Mouse (Mus musculus) MEL (cell line): ENCODE measurements around the gene Lcn2. TPM values are rescaled to one million over a fixed set of nuclear protein-coding genes. Genes with fewer than 3 reads are reported as not detected.

ENCODE experiments used
- polyA plus RNA-seq, 2 experiments: library from polyadenylated mRNA; stranded (reverse) in 1 of 2; unstranded in 1 of 2; fragments of >175 nt in 1 of 2; fragments of >200 nt in 1 of 2; gene quantifications; 2 replicates each; pipeline versions ENCODE4 v1.2.1 to v1.2.4; 2012; ENCODE audit warnings: low replicate concordance in 2 of 2, low read depth in 1 of 2; ENCODE audit not compliant: insufficient read length in 2 of 2, insufficient read depth in 1 of 2, missing spikeins in 1 of 2
- total RNA-seq: library from RNA; depleted of rRNA; stranded (reverse); fragments of 300-350 nt; gene quantifications from 2 replicates; pipeline ENCODE4 v1.2.3, GENCODE M21; 2012; rRNA removed

Gene Lcn2
- total and polyA plus RNA-seq, 3 experiments = not detected

Other genes starting within 250 kb of the Lcn2 start
- gene Prrc2b, start 237.2 kb downstream of the Lcn2 start, total RNA-seq = 14.8 and 18.4 TPM in 2 replicates
- gene Prrc2b, start 237.2 kb downstream of the Lcn2 start, polyA plus RNA-seq = 10 to 100 TPM; 42.2 to 42.9 TPM
- 30.7 and 34.2 TPM in 2 replicates for gene Pomt1, start 151.7 kb downstream of the Lcn2 start, total RNA-seq
- 10 to 100 TPM in 1 of 2 experiments, not detected in 1; 42.8 TPM for gene Pomt1, start 151.7 kb downstream of the Lcn2 start, polyA plus RNA-seq
- gene Uck1, start 128.1 kb downstream of the Lcn2 start, total RNA-seq = 60.1 and 73.7 TPM in 2 replicates
- gene Uck1, start 128.1 kb downstream of the Lcn2 start, polyA plus RNA-seq = 10 to 100 TPM in 1 of 2 experiments, not detected in 1; 60.6 TPM
- gene Golga2, start 100.9 kb downstream of the Lcn2 start, total RNA-seq = 20.3 TPM in 2 replicates
- gene Golga2, start 100.9 kb downstream of the Lcn2 start, polyA plus RNA-seq = 10 to 100 TPM in 1 of 2 experiments, not detected in 1; 38.6 TPM
- 342 and 371 TPM in 2 replicates for gene Swi5, start 100.2 kb downstream of the Lcn2 start, total RNA-seq
- 100 to 1,000 TPM in 1 of 2 experiments, not detected in 1; 480 TPM for gene Swi5, start 100.2 kb downstream of the Lcn2 start, polyA plus RNA-seq
- gene Ciz1, start 35.9 kb downstream of the Lcn2 start, total RNA-seq = 20.7 and 21.6 TPM in 2 replicates
- gene Ciz1, start 35.9 kb downstream of the Lcn2 start, polyA plus RNA-seq = 10 to 100 TPM in 1 of 2 experiments, not detected in 1; 99.8 TPM
- 0.42 and 0.49 TPM in 2 replicates for gene Dnm1, start 34.9 kb downstream of the Lcn2 start, total RNA-seq
- 1 to 10 TPM in 1 of 2 experiments, not detected in 1; 5.0 TPM for gene Dnm1, start 34.9 kb downstream of the Lcn2 start, polyA plus RNA-seq
- gene 1110008P14Rik, start 6.3 kb downstream of the Lcn2 start, total RNA-seq = 52.3 and 63.5 TPM in 2 replicates
- 10 to 100 TPM in 1 of 2 experiments, not detected in 1; 62.9 TPM for gene 1110008P14Rik, start 6.3 kb downstream of the Lcn2 start, polyA plus RNA-seq
- 30.4 and 33.3 TPM in 2 replicates for gene Ptges2, start 7.6 kb upstream of the Lcn2 start, total RNA-seq
- gene Ptges2, start 7.6 kb upstream of the Lcn2 start, polyA plus RNA-seq = 100 to 1,000 TPM in 1 of 2 experiments, 10 to 100 TPM in 1; 47.0 to 396 TPM
- gene Naif1, start 62.2 kb upstream of the Lcn2 start, total RNA-seq = 4.4 and 4.9 TPM in 2 replicates
- gene Naif1, start 62.2 kb upstream of the Lcn2 start, polyA plus RNA-seq = 1 to 10 TPM in 1 of 2 experiments, not detected in 1; 8.5 TPM
- 28.1 and 32.5 TPM in 2 replicates for gene Slc25a25, start 63.2 kb upstream of the Lcn2 start, total RNA-seq
- gene Slc25a25, start 63.2 kb upstream of the Lcn2 start, polyA plus RNA-seq = 10 to 100 TPM in 1 of 2 experiments, not detected in 1; 22.3 TPM
- 1.5 and 2.4 TPM in 2 replicates for gene Fam102a, start 147.1 kb upstream of the Lcn2 start, total RNA-seq
- gene Fam102a, start 147.1 kb upstream of the Lcn2 start, polyA plus RNA-seq = 1 to 10 TPM in 1 of 2 experiments, not detected in 1; 1.8 TPM
- 39.5 and 45.8 TPM in 2 replicates for gene Dpm2, start 182.6 kb upstream of the Lcn2 start, total RNA-seq
- 100 to 1,000 TPM in 1 of 2 experiments, not detected in 1; 109 TPM for gene Dpm2, start 182.6 kb upstream of the Lcn2 start, polyA plus RNA-seq
- gene Pip5kl1, start 186.5 kb upstream of the Lcn2 start, total RNA-seq = 0.56 and 0.58 TPM in 2 replicates
- under 1 TPM in 1 of 2 experiments, not detected in 1; 0.22 TPM for gene Pip5kl1, start 186.5 kb upstream of the Lcn2 start, polyA plus RNA-seq
- 0.12 and 0.13 TPM in 2 replicates for gene 9430097D07Rik, start 187.4 kb upstream of the Lcn2 start, total RNA-seq
- under 1 TPM in 1 of 2 experiments, not detected in 1; 0.11 TPM for gene 9430097D07Rik, start 187.4 kb upstream of the Lcn2 start, polyA plus RNA-seq
- gene St6galnac4, start 198.8 kb upstream of the Lcn2 start, total RNA-seq = 44.3 and 58.3 TPM in 2 replicates
- 100 to 1,000 TPM in 1 of 2 experiments, not detected in 1; 109 TPM for gene St6galnac4, start 198.8 kb upstream of the Lcn2 start, polyA plus RNA-seq
- gene St6galnac6, start 211.5 kb upstream of the Lcn2 start, total RNA-seq = 9.0 and 12.5 TPM in 2 replicates
- 10 to 100 TPM in 1 of 2 experiments, not detected in 1; 26.5 TPM for gene St6galnac6, start 211.5 kb upstream of the Lcn2 start, polyA plus RNA-seq
- gene Ak1, start 233.5 kb upstream of the Lcn2 start, total RNA-seq = 0.12 TPM in 1 of 2 replicates, not detected in the other
- under 1 TPM in 1 of 2 experiments, not detected in 1; 0.13 TPM for gene Ak1, start 233.5 kb upstream of the Lcn2 start, polyA plus RNA-seq